10 mouse cellular contexts compared by ENCODE assay signal in genomic region chr2:169481731-169482465, GRCm38 (mm10).
DNase-seq lines count a peak whose midpoint lies in the region; ATAC-seq and TF ChIP-seq lines count a peak whose summit lies in the region.
"Had no signal": no experiment of that assay in that cellular context is flagged by ENCODE, and none has a peak within 500 bp of the region (broad histone marks: within the 10 kb centered on the region; RNA-seq: fewer than 3 reads in every experiment).

No protein-coding gene starts in this region.

- H3K9me3 ChIP-seq in hindbrain, embryonic 16.5 days (ENCODE audit: control insufficient read depth, low read length) = no peaks in the 10 kb centered on the region
- no peaks in the 10 kb centered on the region for H3K9me3 ChIP-seq in hindbrain, embryonic 11.5 days (ENCODE audit: control insufficient read depth, low read length)
- no peaks in the 10 kb centered on the region for H3K9me3 ChIP-seq in intestine, embryonic 16.5 days (ENCODE audit: control insufficient read depth, low read length)

- no peak overlapping the region for H3K27ac ChIP-seq in hindbrain, embryonic 16.5 days (ENCODE audit: low read depth, low read length)
- no peak overlapping the region for H3K27ac ChIP-seq in hindbrain, embryonic 11.5 days (ENCODE audit: low read depth, low read length)
- no peak overlapping the region for H3K27ac ChIP-seq in cerebellum, adult 2 months (ENCODE audit: insufficient read depth, low read length)
- H3K27ac ChIP-seq in intestine, embryonic 16.5 days (ENCODE audit: low read length) = no peak overlapping the region

- peak; percentile 40; the same call in 1 of the 2 replicates for ATAC-seq in hindbrain, embryonic 16.5 days
- no peak for ATAC-seq in hindbrain, embryonic 11.5 days (ENCODE audit: low FRiP score)
- ATAC-seq in intestine, embryonic 16.5 days = peak; percentile 40; the same call in 1 of the 2 replicates
- no peak for ATAC-seq in megakaryocyte, adult 5-6 weeks (ENCODE audit: poor library complexity, severe bottlenecking)
- no peak for ATAC-seq in granulocyte monocyte progenitor cell, adult 5-6 weeks (replicated peaks; ENCODE audit: poor library complexity, severe bottlenecking)
- ATAC-seq: activated CD4-positive, CD25-positive, alpha-beta regulatory T cell, adult 4 months had no signal

- no peak overlapping the region for H3K4me2 ChIP-seq in hindbrain, embryonic 16.5 days (ENCODE audit: low read length)
- no peak overlapping the region for H3K4me2 ChIP-seq in hindbrain, embryonic 11.5 days (replicated peaks; ENCODE audit: low read depth, low read length)
- no peak overlapping the region for H3K4me2 ChIP-seq in intestine, embryonic 16.5 days (ENCODE audit: low read depth, low read length)

- H3K4me1 ChIP-seq in hindbrain, embryonic 16.5 days (ENCODE audit: control insufficient read depth, insufficient read depth, low read depth, low read length) = peaks cover 3% of the 10 kb centered on the region; the same call in 1 of the 2 replicates
- no peaks in the 10 kb centered on the region for H3K4me1 ChIP-seq in hindbrain, embryonic 11.5 days (replicated peaks; ENCODE audit: control insufficient read depth, insufficient read depth, low read length)
- peaks cover 3% of the 10 kb centered on the region for H3K4me1 ChIP-seq in cerebellum, adult 2 months (ENCODE audit: control insufficient read depth, insufficient read depth, low read length)
- peaks cover 19% of the 10 kb centered on the region; the same call in 1 of the 2 replicates for H3K4me1 ChIP-seq in intestine, embryonic 16.5 days (ENCODE audit: control insufficient read depth, insufficient read depth, low read length)

- no peaks in the 10 kb centered on the region for H3K36me3 ChIP-seq in hindbrain, embryonic 16.5 days (ENCODE audit: control insufficient read depth, insufficient read depth, low read length)
- H3K36me3 ChIP-seq in hindbrain, embryonic 11.5 days (ENCODE audit: control insufficient read depth, insufficient read depth, low read length) = no peaks in the 10 kb centered on the region
- H3K36me3 ChIP-seq in intestine, embryonic 16.5 days (ENCODE audit: control insufficient read depth, insufficient read depth, low read length) = no peaks in the 10 kb centered on the region

- no peak overlapping the region for H3K4me3 ChIP-seq in hindbrain, embryonic 16.5 days (ENCODE audit: low read length)
- no peak overlapping the region for H3K4me3 ChIP-seq in hindbrain, embryonic 11.5 days (ENCODE audit: low read depth, low read length)
- no peak overlapping the region for H3K4me3 ChIP-seq in cerebellum, adult 2 months (replicated peaks; ENCODE audit: insufficient read depth, low read depth, low read length)
- no peak overlapping the region for H3K4me3 ChIP-seq in intestine, embryonic 16.5 days (ENCODE audit: low read length)
- H3K4me3 ChIP-seq: myocyte had no signal

- H3K27me3 ChIP-seq in hindbrain, embryonic 16.5 days (replicated peaks; ENCODE audit: control insufficient read depth, insufficient read depth, low read length) = no peaks in the 10 kb centered on the region
- H3K27me3 ChIP-seq in hindbrain, embryonic 11.5 days (ENCODE audit: control insufficient read depth, insufficient read depth, low read length) = no peaks in the 10 kb centered on the region
- no peaks in the 10 kb centered on the region for H3K27me3 ChIP-seq in cerebellum, adult 2 months (ENCODE audit: control insufficient read depth, insufficient read depth, low read length)
- no peaks in the 10 kb centered on the region for H3K27me3 ChIP-seq in intestine, embryonic 16.5 days (replicated peaks; ENCODE audit: control insufficient read depth, insufficient read depth, low read length)

- 56% methylated on average over 15 of the region's 15 CpGs for WGBS in hindbrain, embryonic 16.5 days
- 74% methylated on average over 15 of the region's 15 CpGs for WGBS in hindbrain, embryonic 11.5 days
- 13% methylated on average over 15 of the region's 15 CpGs for WGBS in cerebellum, adult 2 months
- WGBS in intestine, embryonic 16.5 days = 36% methylated on average over 15 of the region's 15 CpGs

- no peak for DNase-seq in hindbrain, embryonic 11.5 days (ENCODE audit: low spot score)
- peak; percentile 35 for DNase-seq in adrenal gland, adult 2 months
- DNase-seq in cerebellum, adult 2 months = peak; percentile 82 to 90
- no peak for DNase-seq in adipocyte (ENCODE audit: low spot score)

- no peak for TF ChIP-seq CTCF in cerebellum, adult 2 months (IDR thresholded peaks at IDR 0.05; ENCODE audit: borderline replicate concordance, insufficient read depth, low read depth, low read length)

- H3K9ac ChIP-seq in hindbrain, embryonic 16.5 days (ENCODE audit: low read depth, low read length) = no peak overlapping the region
- H3K9ac ChIP-seq in hindbrain, embryonic 11.5 days (ENCODE audit: low read depth, low read length) = no peak overlapping the region
- no peak overlapping the region for H3K9ac ChIP-seq in intestine, embryonic 16.5 days (ENCODE audit: low read depth, low read length)

- TF ChIP-seq POLR2A in cerebellum, adult 2 months (IDR thresholded peaks at IDR 0.05; ENCODE audit: borderline replicate concordance, insufficient read depth, low read length) = no peak

Comparison
In these comparisons a context has a peak if more than half of its experiments do, and no peak if none do; other contexts are left out.
1. ATAC-seq: peak in hindbrain, embryonic 16.5 days (single experiment) and intestine, embryonic 16.5 days (single experiment); none in hindbrain, embryonic 11.5 days (single experiment), megakaryocyte, adult 5-6 weeks (single experiment) and granulocyte monocyte progenitor cell, adult 5-6 weeks (single experiment).
2. DNase-seq: peak in adrenal gland, adult 2 months (single experiment) and cerebellum, adult 2 months (2 of 2); none in hindbrain, embryonic 11.5 days (single experiment) and adipocyte (single experiment).